Mouse (Mus musculus): ENCODE measurements around the gene Fgfr2.
"Not testable (repeated sequence)": the region's sequence is repeated elsewhere in the genome, so short reads cannot be mapped to it uniquely, and the experiment has no call there.

Gene Fgfr2

DNA sequence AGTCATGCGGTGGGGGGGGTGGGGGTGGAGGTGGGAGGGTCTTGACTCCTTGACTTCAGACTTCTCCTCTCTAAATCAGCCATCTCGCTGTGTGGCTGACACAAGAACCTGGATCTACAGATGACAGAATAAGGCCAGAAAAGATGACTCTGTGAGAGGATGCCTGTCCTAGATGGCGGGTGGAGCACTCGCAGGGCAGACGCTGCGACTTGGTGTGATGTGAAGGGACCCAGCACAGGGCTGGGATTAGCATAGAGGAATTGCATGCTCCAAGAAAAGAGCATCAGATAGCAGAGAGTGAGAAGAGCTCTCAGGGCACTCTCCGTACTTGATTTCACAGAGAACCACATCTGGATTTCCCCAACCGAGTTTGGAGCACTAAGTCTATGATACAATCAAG, 2953.0 kb downstream of the Fgfr2 start:
- no peak for DNase-seq (ENCODE audit: low read depth, low spot score)

DNA sequence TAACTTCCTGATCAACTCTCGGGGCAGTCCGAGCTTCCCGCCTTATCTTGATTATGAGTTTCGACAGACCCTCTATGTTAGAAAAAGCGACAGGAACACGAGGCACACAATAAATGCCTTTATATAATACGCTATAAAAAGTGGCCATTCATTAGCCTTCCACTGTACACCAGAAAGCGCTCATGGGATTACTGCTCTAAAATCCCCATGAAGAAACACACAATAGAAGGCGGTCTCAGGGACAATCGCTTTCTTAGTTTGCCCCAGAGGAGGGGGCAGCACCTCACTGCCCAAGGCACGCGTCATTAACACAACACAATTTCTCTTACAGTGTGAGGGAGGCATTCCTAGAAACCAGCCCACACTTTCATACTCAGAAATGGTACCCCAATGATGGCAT, 2954.9 kb downstream of the Fgfr2 start:
- no peak for DNase-seq (ENCODE audit: low read depth, low spot score)

DNA sequence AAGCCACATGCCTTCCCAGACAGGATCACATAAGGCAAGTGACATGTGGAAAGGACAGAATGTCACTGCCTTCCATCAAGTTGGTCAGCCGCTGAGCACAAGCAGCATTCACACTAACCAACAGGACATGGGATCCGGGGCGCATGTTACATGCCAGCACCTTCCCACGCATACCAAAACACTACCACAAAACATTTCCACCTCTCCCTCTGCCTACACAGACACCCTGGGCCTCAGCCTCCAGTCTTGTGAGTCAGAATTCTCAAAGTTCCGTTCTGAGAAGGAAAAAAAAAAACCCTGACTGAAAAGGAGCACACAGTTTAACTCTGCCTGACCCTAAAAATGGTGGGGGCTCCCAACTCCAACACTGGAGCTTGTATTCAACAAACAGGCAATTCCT, 2955.9 kb downstream of the Fgfr2 start:
- no peak for DNase-seq (ENCODE audit: low read depth, low spot score)

DNA sequence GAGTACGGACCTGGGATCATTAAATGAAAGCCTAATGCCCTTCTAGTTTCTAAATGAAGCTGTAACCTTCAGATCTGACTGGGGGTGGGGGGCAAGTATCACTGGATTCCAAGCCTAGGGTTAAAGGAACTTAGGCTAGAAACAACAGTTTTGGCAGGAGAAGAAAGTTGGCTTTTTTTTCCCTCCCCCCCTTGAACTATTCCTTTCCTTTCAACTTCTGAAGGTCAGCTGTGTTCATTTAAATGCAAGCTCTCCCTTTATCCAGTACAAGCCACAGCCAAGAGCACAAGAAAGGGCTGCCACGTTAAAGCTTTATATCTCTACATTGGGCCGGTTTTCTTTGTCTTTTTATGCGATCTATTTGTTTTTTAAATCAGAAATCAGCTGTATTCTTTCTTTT, 2957.0 kb downstream of the Fgfr2 start:
- DNase-seq (ENCODE audit: low read depth, low spot score): no peak

DNA sequence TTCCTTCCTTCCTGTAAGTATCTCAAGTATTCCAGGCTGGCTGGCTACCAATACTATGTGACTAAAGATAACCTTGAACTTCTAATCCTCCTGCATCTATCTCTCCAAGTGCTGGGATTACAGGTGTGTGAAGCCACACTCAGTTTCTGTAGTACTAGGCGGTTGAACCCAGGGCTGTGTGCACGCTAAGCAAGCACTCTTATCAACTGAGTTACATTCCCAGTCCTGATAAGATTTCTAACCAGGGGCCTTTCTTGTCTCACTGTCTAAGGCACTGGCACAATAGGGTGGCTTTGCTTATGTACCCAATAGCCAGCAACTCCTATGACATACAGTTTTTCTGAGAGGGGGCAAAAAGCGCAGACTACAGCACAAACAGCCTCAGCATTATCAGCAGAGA, 2957.7 kb downstream of the Fgfr2 start:
- no peak for DNase-seq (ENCODE audit: low read depth, low spot score)

DNA sequence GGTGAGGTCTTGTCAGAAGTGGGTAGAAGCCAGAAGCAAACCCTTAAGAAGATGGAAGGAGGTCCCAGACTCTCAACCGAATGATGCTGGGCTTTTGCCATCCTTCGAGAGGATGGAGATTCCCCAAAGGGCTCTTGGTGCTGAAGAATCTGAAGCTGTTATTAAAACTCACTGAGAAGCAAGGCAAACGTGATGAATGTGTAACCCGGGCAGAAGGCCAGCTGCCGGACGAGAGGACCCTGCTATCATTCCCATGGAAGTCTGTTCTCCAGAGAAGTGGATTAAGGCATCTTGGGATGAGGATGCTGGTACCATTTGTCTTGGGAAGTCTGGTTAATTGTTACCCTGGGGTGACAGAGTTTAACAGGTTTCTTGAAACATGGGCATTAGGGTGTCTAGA, 2960.4 kb downstream of the Fgfr2 start:
- no peak for DNase-seq (ENCODE audit: low read depth, low spot score)

DNA sequence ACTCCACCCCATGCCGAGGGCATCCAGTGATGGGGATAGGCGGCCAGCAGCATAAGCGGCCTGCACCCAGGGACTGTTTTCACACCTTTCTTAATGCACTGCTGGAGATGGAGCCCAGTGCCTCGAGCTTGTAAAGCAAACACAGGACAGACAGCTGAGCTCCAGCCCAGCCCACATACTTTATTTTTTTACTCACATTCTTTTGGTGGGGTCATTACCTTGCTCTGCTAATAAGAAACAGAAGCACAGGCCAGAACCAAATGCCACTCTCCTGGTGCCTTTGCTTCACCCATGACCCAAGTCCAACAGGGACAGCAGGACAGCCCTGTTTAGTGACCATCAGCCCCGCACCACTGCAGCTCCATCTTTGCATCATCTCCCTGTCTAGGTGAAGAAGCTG, 2961.6 kb downstream of the Fgfr2 start:
- no peak for DNase-seq (ENCODE audit: low read depth, low spot score)

DNA sequence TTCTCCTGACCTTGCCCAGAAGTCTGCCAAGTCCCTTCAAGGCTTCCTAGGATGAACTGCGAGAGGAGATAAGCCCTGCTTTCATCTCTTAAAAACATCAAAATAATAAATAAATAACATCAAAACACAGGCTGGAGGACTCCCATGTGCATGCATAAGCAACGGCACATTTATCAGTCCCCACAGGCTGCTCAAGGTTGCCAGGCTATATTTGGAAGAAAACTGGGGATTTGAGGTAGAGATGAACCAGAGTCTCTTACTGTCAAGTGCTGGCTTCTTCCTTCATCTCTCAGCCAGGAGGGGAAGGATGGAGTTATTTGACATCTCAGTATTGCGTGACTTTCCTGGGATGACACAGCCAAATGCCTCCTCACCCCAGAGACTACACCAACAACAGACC, 2964.3 kb downstream of the Fgfr2 start:
- no peak for DNase-seq (ENCODE audit: low read depth, low spot score)

DNA sequence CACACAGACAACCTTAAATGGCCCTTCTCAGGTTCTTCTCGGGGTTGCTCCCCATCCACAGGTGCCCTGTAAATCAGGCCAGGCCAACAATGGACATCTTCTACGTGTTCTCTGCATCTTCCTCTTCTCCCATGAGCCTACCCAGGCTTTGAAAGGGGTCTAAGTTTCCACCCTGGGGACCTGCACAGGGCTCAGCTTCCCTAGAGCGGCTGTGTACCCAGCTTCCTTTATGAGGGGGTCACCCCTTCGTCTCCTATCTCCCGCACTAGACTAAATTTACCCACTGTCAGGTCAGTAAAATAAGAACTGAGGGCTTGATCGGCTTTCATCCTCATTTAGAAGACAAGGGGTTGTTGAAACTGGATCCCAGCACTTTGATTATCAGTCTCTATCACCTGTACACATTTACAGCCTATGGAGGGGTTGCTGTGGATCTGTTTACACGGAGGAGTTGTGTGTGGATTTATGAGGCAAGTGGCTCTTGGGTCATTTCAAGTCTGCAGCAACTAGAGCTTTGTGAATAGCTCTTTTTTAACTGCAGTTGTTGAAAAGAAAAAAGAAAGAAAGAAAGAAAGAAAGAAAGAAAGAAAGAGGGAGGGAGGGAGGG, 2969.7 kb downstream of the Fgfr2 start:
- DNase-seq (ENCODE audit: low read depth, low spot score): no peak

DNA sequence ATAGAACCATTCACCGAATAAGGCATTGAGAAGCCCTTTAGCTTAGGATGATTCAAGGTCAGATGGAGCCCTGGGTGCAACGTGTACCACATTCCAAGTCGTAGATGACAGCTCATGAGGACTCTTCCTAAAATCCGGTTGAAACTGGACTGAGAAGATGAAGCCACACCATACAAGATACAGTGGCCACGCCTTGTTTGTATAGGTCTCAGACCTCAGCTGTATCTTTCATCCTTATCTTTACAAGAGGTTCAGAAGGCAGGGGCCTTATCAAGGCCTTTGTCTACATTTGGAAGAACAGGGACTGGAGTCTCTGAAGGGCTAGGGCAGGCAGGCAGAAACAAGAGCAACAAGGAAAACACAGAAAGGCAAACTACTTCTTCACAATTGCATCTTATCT, 2974.2 kb downstream of the Fgfr2 start:
- DNase-seq (ENCODE audit: low read depth, low spot score): no peak

DNA sequence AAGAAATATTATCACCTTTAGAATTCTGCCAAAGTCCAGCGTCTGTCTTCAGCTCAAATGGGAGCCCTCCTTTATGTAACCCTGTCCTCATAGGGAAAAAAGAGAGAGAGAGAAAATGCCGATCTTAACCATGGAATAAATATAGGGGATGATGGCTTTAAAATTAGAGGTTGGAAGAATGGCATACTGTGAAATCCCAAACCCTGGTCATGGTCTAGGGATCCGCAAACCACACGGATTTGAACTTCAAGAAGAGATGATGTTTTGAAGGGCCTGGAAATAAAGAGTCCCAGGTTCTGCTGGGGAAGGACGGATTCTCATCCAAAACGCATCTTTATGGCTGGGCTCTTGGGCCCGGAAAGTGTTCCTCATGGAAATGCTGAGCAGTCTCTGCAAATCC, 2975.9 kb downstream of the Fgfr2 start:
- no peak for DNase-seq (ENCODE audit: low read depth, low spot score)

DNA sequence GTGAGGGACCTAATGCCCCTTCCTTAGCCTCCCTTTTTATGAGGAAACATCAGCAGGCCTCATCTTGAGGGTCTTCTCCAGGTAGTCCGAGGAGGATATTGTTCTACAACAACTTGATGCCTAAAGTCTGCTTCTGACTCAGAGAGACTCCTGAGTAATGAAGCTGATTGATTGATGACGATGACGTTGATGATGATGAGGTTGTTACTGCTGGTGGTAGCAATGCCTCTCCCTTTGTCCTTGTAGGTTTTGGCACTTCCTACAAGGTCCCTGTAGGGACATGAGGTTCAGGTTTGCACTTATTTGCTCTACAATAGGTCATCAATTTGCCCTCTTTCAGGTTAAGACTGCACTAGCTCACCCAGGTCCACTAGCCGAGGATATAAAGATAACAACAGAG, 2977.9 kb downstream of the Fgfr2 start:
- DNase-seq (ENCODE audit: low read depth, low spot score): no peak

DNA sequence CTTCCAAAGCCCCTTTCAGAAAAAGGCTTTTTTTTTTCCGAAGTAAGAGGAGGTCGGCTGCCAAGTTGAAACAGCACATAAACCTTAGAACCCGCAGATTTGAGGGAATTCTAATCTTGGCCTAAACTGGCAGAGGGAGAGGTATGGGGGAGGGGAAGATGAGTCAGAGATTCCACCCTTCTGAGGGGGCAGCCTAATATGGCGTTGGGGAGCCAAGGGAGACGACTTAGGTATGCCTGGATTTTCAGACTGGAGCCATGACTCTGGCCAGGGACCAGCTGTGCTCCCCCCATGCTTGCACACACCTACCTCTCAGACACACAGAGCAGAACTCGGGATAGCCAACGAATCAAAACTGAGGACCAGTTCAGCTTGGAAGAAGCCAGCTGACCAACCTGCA, 2979.8 kb downstream of the Fgfr2 start:
- no peak for DNase-seq (ENCODE audit: low read depth, low spot score)

DNA sequence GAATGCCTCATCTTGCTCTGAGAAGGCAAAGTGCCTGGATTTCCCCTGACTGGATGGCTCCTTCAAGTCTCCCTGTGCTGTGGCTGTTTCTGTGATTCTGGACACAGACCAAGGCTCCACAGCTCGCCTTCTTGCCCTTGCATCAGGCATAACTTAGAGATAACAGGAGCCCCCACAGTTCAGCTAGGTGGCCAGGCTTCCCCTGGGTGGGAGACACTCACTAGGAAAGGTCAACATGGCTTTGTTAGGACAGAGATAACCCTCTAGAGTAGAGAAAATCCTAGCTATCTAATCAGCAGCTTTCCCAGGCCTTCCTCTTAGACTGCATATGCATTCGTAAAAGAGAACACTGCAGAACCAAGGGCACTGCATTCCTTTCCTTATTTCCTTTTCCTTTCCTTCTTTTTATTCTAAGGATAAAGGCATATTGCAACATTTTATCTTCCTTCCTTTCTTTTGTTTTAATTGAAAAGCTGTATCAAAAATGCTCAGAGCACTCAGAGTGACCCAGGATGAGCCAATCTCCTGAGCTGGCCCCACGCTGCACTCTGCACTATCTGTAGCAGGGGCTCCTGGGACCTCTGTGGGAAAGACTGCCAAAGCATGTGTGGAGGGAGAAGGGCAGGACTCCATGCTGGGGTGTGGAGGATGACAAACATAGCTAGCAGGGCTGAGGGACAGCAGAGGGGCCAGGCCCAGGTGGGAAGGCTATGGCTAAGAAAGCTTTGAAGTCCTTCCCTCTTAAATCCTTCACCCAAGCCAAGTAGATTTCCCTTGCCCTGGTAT, 2981.9 kb downstream of the Fgfr2 start:
- no peak for DNase-seq (ENCODE audit: low read depth, low spot score)

DNA sequence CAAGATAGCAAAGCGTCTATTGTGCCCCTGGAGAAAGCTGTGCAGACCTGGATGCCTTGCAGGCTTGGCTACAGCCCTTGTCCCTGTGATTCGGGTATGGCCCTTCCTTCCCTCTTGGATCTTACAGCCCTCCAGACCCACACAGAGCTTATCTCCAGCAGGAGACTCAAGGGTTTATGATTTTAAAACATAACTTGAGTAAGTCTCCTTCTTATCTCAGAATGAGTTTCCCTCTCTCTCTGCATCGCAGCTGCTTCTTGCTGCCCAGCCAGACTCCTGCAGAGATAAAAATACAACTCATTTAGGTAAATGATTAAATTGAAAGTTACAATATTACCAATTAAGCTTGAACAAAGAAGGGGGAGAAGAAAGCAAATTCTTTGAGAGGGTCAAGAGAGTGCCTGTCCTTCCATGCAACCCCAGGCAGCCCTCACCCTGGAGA, 2988.2 kb downstream of the Fgfr2 start:
- no peak for DNase-seq (ENCODE audit: low read depth, low spot score)

DNA sequence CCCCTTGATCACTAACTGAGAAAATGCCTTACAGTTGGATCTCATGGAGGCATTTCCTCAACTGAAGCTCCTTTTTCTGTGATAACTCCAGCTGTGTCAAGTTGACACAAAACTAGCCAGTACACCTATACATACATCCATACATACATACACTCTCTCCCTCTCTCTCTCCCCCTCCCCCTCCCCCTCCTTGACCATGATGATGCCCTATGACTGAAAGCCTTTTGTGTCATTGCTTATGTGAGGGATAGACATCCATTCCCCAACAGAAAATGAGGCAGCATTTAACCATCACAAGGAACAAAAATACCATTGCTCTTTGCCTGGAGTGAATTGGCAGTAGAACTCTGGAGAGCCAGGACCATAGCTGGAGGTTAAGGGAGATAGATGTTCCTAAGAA, 2988.7 kb downstream of the Fgfr2 start:
- not testable (repeated sequence) for DNase-seq (ENCODE audit: low read depth, low spot score)

DNA sequence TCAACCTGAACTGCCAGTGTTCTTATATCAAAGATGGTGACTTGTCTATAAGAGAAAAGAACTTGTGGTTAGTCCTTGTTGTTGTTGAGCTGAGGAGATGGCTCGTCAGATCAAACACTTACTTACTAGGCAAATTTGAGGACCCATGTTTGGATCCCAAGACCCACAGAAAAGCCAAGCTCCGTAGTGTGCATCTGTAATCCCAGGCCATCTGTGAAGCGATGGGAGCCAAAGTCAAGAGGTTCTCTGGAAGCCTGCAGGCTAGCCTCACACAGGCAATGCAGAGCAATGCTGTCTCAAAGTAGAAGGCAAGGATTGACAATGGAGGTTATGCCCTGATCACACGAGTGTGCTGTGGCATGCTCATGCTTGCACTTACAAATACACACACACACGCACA, 2992.9 kb downstream of the Fgfr2 start:
- no peak for DNase-seq (ENCODE audit: low read depth, low spot score)

DNA sequence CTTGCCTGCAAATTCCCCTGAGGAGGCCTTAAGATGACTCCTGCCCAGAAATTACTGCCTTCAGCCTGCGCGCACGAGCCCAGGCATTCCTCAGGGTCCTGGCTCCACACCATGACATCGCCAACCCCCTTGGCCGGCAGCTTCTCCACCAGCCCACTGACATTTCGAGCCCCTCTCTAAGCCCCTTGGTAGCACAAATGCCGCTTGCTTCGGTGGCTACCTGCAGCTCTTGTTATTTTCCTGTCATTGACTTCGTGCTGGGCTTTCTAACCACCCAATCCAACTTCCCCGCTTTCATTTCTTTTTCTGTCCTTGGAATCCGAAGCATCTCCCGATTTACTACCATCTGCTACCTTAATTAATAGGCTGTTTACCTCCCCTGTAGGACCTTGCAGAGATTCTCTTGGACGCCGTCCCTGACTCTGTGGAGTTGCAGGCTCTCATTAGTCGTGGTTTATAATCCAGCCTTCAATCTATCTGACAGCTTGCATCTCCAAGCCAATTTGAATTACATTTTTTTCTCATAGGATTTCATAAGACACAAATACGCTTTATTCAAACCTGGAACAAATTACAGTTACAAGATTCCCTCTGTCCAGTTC, 2993.7 kb downstream of the Fgfr2 start:
- no peak for DNase-seq (ENCODE audit: low read depth, low spot score)

DNA sequence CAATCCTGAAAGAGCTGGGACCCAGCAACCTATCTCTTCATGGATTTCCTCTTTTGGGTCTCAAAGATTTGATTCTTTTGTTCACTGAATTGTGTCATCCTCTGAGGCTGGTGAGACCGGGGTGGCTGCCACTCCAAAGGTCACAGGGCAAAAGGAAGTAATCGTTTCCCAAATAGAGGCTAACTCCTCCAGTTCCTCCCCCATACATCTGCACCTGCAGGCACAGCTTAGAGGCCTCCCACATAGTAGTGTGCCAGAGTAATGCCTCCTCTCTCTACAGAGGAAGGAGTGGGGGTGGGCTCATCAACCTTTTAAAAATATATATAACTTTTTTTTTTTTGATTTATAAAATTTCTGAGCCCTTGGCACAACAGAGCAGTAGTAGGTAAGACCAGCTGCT, 3001.6 kb downstream of the Fgfr2 start:
- DNase-seq (ENCODE audit: low read depth, low spot score): no peak

DNA sequence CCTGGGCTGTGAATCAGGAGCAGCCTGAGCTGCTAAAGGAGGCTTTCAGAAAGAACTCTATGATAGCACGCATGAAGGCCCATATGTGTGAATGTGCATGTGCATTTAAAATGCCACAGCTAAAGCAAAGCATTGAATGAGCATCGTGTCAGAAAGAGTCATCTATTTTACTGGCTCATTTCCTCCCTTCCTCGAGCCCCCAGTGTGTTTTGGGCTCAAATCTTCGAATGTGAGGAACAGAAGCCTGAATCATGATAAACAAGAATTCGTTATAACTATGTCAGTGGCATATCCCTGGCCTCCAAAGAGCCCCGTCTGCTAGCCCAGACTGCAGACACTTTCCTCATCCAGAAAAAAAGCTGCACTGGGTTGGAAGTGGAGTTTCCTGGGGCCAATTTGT, 3003.7 kb downstream of the Fgfr2 start:
- no peak for DNase-seq (ENCODE audit: low read depth, low spot score)

DNA sequence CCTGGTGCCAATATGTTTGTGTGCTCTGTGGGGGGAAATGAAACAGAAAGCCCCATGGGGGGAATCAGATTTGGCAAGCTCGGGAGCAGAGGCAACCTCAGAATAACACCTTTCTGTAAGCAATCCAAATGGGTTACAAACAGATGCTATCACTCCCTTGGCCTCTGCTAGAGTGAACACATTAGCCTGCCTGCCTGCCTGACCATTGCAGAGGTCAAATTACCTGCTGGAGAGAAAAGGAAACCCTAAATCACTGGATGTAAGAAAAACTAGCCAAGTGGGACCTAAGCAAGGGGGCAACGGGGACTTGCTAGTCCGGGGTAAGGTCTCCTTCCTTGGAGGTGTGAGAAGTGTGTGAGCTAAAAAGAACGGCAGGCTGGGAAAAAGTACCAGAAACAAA, 3004.4 kb downstream of the Fgfr2 start:
- no peak for DNase-seq (ENCODE audit: low read depth, low spot score)

DNA sequence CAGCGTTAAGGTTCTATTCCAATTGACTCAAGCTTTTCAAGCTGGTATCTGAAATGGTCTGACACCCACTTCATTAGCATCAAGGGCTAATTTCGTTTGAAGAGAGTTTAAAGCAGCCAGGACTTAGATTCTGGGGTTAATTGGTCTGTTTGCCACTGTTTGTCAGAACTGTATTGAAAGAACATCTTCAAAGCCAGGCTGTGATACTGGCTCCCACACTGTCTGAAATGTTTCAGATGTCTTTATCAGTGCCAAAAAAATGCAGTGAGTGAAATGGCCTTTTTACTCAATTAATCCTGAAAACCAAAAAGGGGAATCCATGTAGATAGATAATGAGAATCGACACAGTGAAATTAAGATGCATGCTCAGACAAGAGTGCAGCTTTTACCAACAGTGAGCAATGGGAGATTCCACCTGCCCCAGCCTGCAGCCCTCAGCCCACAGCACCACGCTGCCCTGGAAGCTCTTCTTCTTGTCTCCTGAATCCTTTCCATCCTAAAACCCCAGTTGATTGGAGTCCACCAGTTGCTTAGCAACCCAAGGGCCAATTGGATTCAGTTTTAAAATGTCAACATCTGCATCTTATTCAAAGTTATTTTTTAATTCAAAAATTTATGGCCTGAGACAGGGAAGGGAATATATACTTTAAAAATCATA, 3005.6 kb downstream of the Fgfr2 start:
- no peak for DNase-seq (ENCODE audit: low read depth, low spot score)

DNA sequence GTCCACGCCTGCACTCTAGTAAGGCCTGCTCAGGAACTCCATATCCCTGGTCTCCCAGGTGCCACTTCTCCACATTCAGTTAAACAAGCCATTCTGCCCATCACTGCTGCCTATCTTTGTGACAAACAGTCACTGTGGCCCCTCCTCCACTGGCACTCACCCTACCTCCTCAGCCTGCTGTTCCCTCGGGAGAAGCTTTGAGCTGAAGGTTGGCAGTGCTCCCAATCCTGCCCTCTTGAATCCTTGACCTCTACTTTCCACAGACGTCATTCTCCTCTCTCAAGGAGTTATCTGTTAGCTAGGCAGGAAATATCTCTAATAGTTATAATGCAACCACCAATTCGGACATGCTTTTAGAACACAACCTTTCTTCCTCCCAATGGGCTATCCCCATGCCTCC, 3008.7 kb downstream of the Fgfr2 start:
- no peak for DNase-seq (ENCODE audit: low read depth, low spot score)
